Mouse (Mus musculus) G1E (cell line): ENCODE measurements at regions not wholly inside any gene's neighbourhood (a gene's known extent, or its start where the extent isn't known, plus 50 kb on each side); places are given as distances from the start of the nearest gene placed in this dataset.

ENCODE experiments used
- ATAC-seq: 2 replicates; pipeline ENCODE4 v1.8.0; 2016; ENCODE audit warnings: mild to moderate bottlenecking; ENCODE audit not compliant: insufficient number of reproducible peaks, poor library complexity, low FRiP score, severe bottlenecking; ENCODE audit errors: extremely low read depth
- DNase-seq: peaks from one replicate; pipeline ENCODE4 v3.0.0; 2012; ENCODE audit warnings: low spot score
- H3K27me3 ChIP-seq: 2 replicates; pipeline ENCODE4 v1.6.1; 2012; ENCODE audit warnings: mild to moderate bottlenecking, low read length, inconsistent platforms; ENCODE audit not compliant: insufficient read depth
- H3K36me3 ChIP-seq: replicated peaks from 2 replicates; pipeline ENCODE3; 2012; ENCODE audit warnings: mild to moderate bottlenecking, inconsistent platforms
- H3K4me1 ChIP-seq: 2 replicates; pipeline ENCODE4 v1.6.1; 2012; ENCODE audit warnings: low read depth, low read length, inconsistent platforms, mixed read lengths; ENCODE audit not compliant: insufficient read depth
- H3K4me3 ChIP-seq: 2 replicates; pipeline ENCODE4 v1.5.1; 2012; ENCODE audit warnings: low read depth, mild to moderate bottlenecking, inconsistent platforms, low read length, moderate library complexity, mixed read lengths
- H3K9me3 ChIP-seq: replicated peaks from 2 replicates; pipeline ENCODE4 v1.6.1; 2012; ENCODE audit warnings: inconsistent platforms
- CTCF ChIP-seq: IDR thresholded peaks from 2 replicates; pipeline ENCODE4 v1.5.1; 2012; ENCODE audit warnings: low read depth, low read length, inconsistent platforms, mixed read lengths
- GATA1 ChIP-seq: IDR thresholded peaks from 2 replicates; pipeline ENCODE4 v1.6.1; 2012; ENCODE audit warnings: borderline replicate concordance, low read length, inconsistent platforms, mixed read lengths
- GATA2 ChIP-seq: IDR thresholded peaks from 2 replicates; pipeline ENCODE4 v1.6.1; 2012; ENCODE audit warnings: low read depth, low read length, inconsistent platforms, borderline replicate concordance
- POLR2AphosphoS5 ChIP-seq: IDR thresholded peaks from 2 replicates; pipeline ENCODE4 v1.6.1; 2012; ENCODE audit warnings: low read depth, low read length, inconsistent platforms; ENCODE audit not compliant: insufficient replicate concordance
- TAL1 ChIP-seq: conservative IDR thresholded peaks from 2 replicates; pipeline ENCODE4 v1.6.1; 2012; ENCODE audit warnings: low read depth, low read length, inconsistent platforms, mixed read lengths

- no peak for ATAC-seq
- no peak for DNase-seq
- TF ChIP-seq TAL1 (no peak), GATA1 (no peak), POLR2AphosphoS5 (no peak), CTCF (no peak), GATA2 (no peak)
- H3K36me3 ChIP-seq: no peaks in the 10 kb centered on the region
- H3K27me3 ChIP-seq: no peaks in the 10 kb centered on the region
- no peak overlapping the region for H3K4me3 ChIP-seq
- no peaks in the 10 kb centered on the region for H3K4me1 ChIP-seq
- peaks cover 59% of the 10 kb centered on the region for H3K9me3 ChIP-seq
Observed at GRCm38 (mm10) chr13:60237091-60237490, 59.9 kb upstream of the Gas1 start.

- H3K4me3 ChIP-seq: no peak overlapping the region
- no peaks in the 10 kb centered on the region for H3K4me1 ChIP-seq
- ATAC-seq: no peak
- TF ChIP-seq TAL1: no peak
- TF ChIP-seq CTCF: no peak
- TF ChIP-seq GATA2: no peak
- no peak for TF ChIP-seq POLR2AphosphoS5
- no peak for TF ChIP-seq GATA1
- peaks cover 50% of the 10 kb centered on the region for H3K9me3 ChIP-seq
- no peak for DNase-seq
- H3K27me3 ChIP-seq: no peaks in the 10 kb centered on the region
- H3K36me3 ChIP-seq: no peaks in the 10 kb centered on the region
Observed at GRCm38 (mm10) chr13:60242447-60243109, 65.4 kb upstream of the Gas1 start.

- Histone ChIP-seq H3K36me3 (no peaks in the 10 kb centered on the region), H3K4me3 (no peak overlapping the region), H3K27me3 (no peaks in the 10 kb centered on the region), H3K4me1 (no peaks in the 10 kb centered on the region), H3K9me3 (peaks cover 54% of the 10 kb centered on the region)
- no peak for DNase-seq
- ATAC-seq: no peak
- TF ChIP-seq GATA1 (no peak), TAL1 (no peak), POLR2AphosphoS5 (no peak), GATA2 (no peak), CTCF (no peak)
Observed at GRCm38 (mm10) chr13:60243110-60243481, 65.9 kb upstream of the Gas1 start.

- no peaks in the 10 kb centered on the region for H3K27me3 ChIP-seq
- DNase-seq (no peak), ATAC-seq (no peak)
- no peaks in the 10 kb centered on the region for H3K36me3 ChIP-seq
- no peaks in the 10 kb centered on the region for H3K4me1 ChIP-seq
- H3K4me3 ChIP-seq: no peak overlapping the region
- H3K9me3 ChIP-seq: peaks cover 65% of the 10 kb centered on the region
- TF ChIP-seq GATA2 (no peak), CTCF (no peak), TAL1 (no peak), POLR2AphosphoS5 (no peak), GATA1 (no peak)
Observed at GRCm38 (mm10) chr13:60255162-60255561, 78.0 kb upstream of the Gas1 start.

GRCm38 (mm10) chr13:60255715-60256114 lies 78.5 kb upstream of the Gas1 start:
- no peak for ATAC-seq
- Histone ChIP-seq H3K9me3 (peaks cover 60% of the 10 kb centered on the region), H3K27me3 (no peaks in the 10 kb centered on the region)

GRCm38 (mm10) chr13:60256997-60257396 lies 79.8 kb upstream of the Gas1 start:
- H3K4me1 ChIP-seq: no peaks in the 10 kb centered on the region
- ATAC-seq: no peak
- no peak for DNase-seq
- no peak overlapping the region for H3K4me3 ChIP-seq
- H3K27me3 ChIP-seq: no peaks in the 10 kb centered on the region
- H3K36me3 ChIP-seq: no peaks in the 10 kb centered on the region
- TF ChIP-seq TAL1: no peak
- H3K9me3 ChIP-seq: peaks cover 58% of the 10 kb centered on the region

More at GRCm38 (mm10) chr13:60255715-60256114, 78.5 kb upstream of the Gas1 start:
- H3K4me3 ChIP-seq: no peak overlapping the region
- TF ChIP-seq TAL1 (no peak), POLR2AphosphoS5 (no peak), GATA1 (no peak), GATA2 (no peak), CTCF (no peak)
- DNase-seq: no peak
- H3K36me3 ChIP-seq: no peaks in the 10 kb centered on the region
- no peaks in the 10 kb centered on the region for H3K4me1 ChIP-seq
